Mouse (Mus musculus): ENCODE data around the gene Metap1.

GRCm38 (mm10) chr3:138458441-138458840, 30.9 kb downstream of the Metap1 start:
- TF ChIP-seq CTCF (IDR thresholded peaks at IDR 0.05; ENCODE audit: borderline replicate concordance, insufficient read depth, low read depth, low read length) (no peak), POLR2A (IDR thresholded peaks at IDR 0.05; ENCODE audit: borderline replicate concordance, insufficient read depth, low read length) (no peak)

All from cerebellum, adult 2 months (tissue).